Mouse (Mus musculus) myocyte (in vitro differentiated cells): ENCODE measurements around the gene Upf2.

Experiments
- CEBPB ChIP-seq: IDR thresholded peaks from 2 replicates; pipeline ENCODE4 v1.6.1; 2011; ENCODE audit warnings: mild to moderate bottlenecking, moderate library complexity; ENCODE audit not compliant: poor library complexity, insufficient read depth, severe bottlenecking
- MAX ChIP-seq: IDR thresholded peaks from one replicate; pipeline ENCODE4 v1.6.1; 2011; ENCODE audit warnings: low read depth, mild to moderate bottlenecking, control low read depth
- POLR2A ChIP-seq: IDR thresholded peaks from one replicate; pipeline ENCODE4 v1.6.1; 2011; ENCODE audit warnings: low read depth, mild to moderate bottlenecking, control low read depth, moderate library complexity; ENCODE audit not compliant: insufficient read length
- SRF ChIP-seq: IDR thresholded peaks from one replicate; pipeline ENCODE4 v1.6.1; 2011; ENCODE audit warnings: low read depth; ENCODE audit not compliant: control insufficient read depth, insufficient read length

- no peak for TF ChIP-seq POLR2A
- TF ChIP-seq SRF = no peak
- no peak for TF ChIP-seq MAX
- TF ChIP-seq CEBPB = no peak
Observed at GRCm38 (mm10) chr2:6080037-6080436, 128.8 kb downstream of the Upf2 start.
